Mouse (Mus musculus): ENCODE measurements at regions not wholly inside any gene's neighbourhood (a gene's known extent, or its start where the extent isn't known, plus 50 kb on each side); places are given as distances from the start of the nearest gene placed in this dataset.

DNA sequence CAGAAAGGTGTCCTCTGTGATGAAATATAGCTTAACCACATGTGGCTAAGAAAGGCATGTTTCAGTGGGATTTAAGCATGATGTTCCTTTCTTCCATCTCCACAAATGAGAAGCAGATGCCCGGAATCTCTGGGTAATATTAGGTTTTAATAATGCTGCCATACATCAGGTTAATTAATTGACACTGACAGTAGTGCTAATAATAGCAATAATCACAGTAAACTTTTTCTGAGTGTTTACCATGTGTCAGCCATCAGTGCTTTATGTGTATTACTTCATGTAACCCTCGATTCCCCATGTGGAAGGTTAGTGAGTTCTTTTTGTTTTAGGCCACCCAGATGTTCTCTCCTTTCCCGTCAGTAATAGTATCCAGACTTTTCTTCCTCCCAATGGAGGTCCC is 310.2 kb upstream of the Tbc1d5 start:
- Histone ChIP-seq H3K4me2 (ENCODE audit: low read depth) (no peak overlapping the region), H3ac (ENCODE audit: control insufficient read depth, insufficient read length) (no peak overlapping the region), H3K27me3 (ENCODE audit: control insufficient read depth, insufficient read depth, insufficient read length) (no peaks in the 10 kb centered on the region), H3K36me3 (ENCODE audit: control insufficient read depth, insufficient read depth) (no peaks in the 10 kb centered on the region), H3K4me3 (no peak overlapping the region), H3K79me2 (ENCODE audit: control insufficient read depth, insufficient read depth) (no peaks in the 10 kb centered on the region)
- TF ChIP-seq E2F4 (IDR thresholded peaks at IDR 0.05; ENCODE audit: insufficient read depth): no peak
- no peak for TF ChIP-seq CEBPB (IDR thresholded peaks at IDR 0.05; ENCODE audit: insufficient read depth, poor library complexity, severe bottlenecking)
- TF ChIP-seq POLR2AphosphoS2 (IDR thresholded peaks at IDR 0.05; ENCODE audit: insufficient read length, low read depth): no peak
- no peak for TF ChIP-seq SRF (IDR thresholded peaks at IDR 0.05; ENCODE audit: control insufficient read depth, insufficient read length, low read depth)
- TF ChIP-seq MAX (IDR thresholded peaks at IDR 0.05; ENCODE audit: low read depth): no peak
- no peak for TF ChIP-seq TCF3 (IDR thresholded peaks at IDR 0.05; ENCODE audit: insufficient read length, low read depth)
- TF ChIP-seq POLR2A (IDR thresholded peaks at IDR 0.05; ENCODE audit: insufficient read length, low read depth): no peak
- TF ChIP-seq USF1 (IDR thresholded peaks at IDR 0.05; ENCODE audit: low read depth): no peak
- TF ChIP-seq MYOD1 (IDR thresholded peaks at IDR 0.05; ENCODE audit: control insufficient read depth in 1 of 3, insufficient read length in 2 of 3, low read depth in 2 of 3): no peak
- TF ChIP-seq MYOG (IDR thresholded peaks at IDR 0.05; ENCODE audit: control insufficient read depth in 1 of 3, insufficient read depth in 1 of 3, insufficient read length in 2 of 3, low read depth in 2 of 3): no peak
- TF ChIP-seq REST (IDR thresholded peaks at IDR 0.05; ENCODE audit: insufficient read depth, insufficient read length): no peak

DNA sequence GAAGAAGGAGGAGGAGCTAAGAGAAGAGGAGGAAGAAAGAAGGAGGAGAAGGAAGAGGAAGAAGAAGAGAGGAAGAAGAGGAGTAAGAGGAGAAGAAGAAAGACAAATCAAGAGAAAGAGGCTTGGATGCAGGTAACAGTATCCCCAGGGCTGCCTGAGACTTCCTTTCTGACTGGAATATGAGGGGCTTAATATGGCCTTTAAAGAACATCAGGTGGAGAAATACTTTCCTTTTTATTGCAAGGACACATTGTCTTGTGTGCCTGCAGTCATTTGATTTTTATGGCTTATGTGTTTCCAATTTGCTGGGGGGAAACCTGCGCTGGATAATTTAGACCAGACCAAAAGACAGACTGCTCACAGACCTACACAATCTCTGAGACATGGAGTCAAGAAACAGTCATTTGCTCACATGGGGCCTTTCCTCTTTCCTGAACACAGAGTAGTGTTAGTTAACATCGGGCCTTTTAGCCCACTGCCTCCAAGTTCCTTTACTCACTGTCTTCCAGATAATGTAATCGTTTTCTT is 308.8 kb upstream of the Tbc1d5 start:
- no peaks in the 10 kb centered on the region for H3K36me3 ChIP-seq (ENCODE audit: control insufficient read depth, insufficient read depth)
- no peak for TF ChIP-seq TCF3 (IDR thresholded peaks at IDR 0.05; ENCODE audit: insufficient read length, low read depth)
- no peak for TF ChIP-seq MYOD1 (IDR thresholded peaks at IDR 0.05; ENCODE audit: control insufficient read depth in 1 of 3, insufficient read length in 2 of 3, low read depth in 2 of 3)
- TF ChIP-seq SRF (IDR thresholded peaks at IDR 0.05; ENCODE audit: control insufficient read depth, insufficient read length, low read depth): no peak
- TF ChIP-seq POLR2A (IDR thresholded peaks at IDR 0.05; ENCODE audit: insufficient read length, low read depth): no peak
- TF ChIP-seq TCF12 (IDR thresholded peaks at IDR 0.05; ENCODE audit: insufficient read depth, poor library complexity, severe bottlenecking): no peak
- TF ChIP-seq MAX (IDR thresholded peaks at IDR 0.05; ENCODE audit: low read depth): no peak
- TF ChIP-seq MYOG (IDR thresholded peaks at IDR 0.05; ENCODE audit: control insufficient read depth in 1 of 3, insufficient read depth in 1 of 3, insufficient read length in 2 of 3, low read depth in 2 of 3): no peak
- TF ChIP-seq USF1 (IDR thresholded peaks at IDR 0.05; ENCODE audit: low read depth): no peak
- no peak for TF ChIP-seq E2F4 (IDR thresholded peaks at IDR 0.05; ENCODE audit: insufficient read depth)
- no peak for TF ChIP-seq CEBPB (IDR thresholded peaks at IDR 0.05; ENCODE audit: insufficient read depth, poor library complexity, severe bottlenecking)
- no peak for TF ChIP-seq POLR2AphosphoS2 (IDR thresholded peaks at IDR 0.05; ENCODE audit: insufficient read length, low read depth)
- H3K27me3 ChIP-seq (ENCODE audit: control insufficient read depth, insufficient read depth, insufficient read length): no peaks in the 10 kb centered on the region
- H3ac ChIP-seq (ENCODE audit: control insufficient read depth, insufficient read length): no peak overlapping the region
- no peak overlapping the region for H3K4me3 ChIP-seq
- H3K79me2 ChIP-seq (ENCODE audit: control insufficient read depth, insufficient read depth): no peaks in the 10 kb centered on the region
- H3K4me2 ChIP-seq (ENCODE audit: low read depth): no peak overlapping the region

DNA sequence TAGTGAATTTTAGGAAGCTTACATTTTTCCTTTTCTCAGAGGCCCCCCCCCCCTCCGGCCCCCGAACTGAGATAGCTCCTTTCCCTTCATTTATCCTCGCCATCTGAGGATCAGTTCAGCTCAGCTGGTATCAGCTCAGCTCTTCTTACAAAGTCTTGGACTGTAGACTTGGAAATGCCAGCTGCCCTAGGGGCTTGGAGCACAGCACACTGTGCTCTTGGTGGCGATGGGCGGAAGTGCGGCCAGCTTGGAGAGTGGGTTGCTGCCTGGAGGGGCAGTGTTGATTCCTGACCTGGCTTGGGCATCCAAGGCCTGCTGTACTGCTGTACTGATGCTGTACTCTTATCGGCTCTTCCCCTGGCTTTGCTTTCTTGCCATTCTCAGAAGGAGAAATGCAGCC is 298.7 kb upstream of the Tbc1d5 start:
- Histone ChIP-seq H3K79me2 (ENCODE audit: control insufficient read depth, insufficient read depth) (no peaks in the 10 kb centered on the region), H3K36me3 (ENCODE audit: control insufficient read depth, insufficient read depth) (no peaks in the 10 kb centered on the region), H3K27me3 (ENCODE audit: control insufficient read depth, insufficient read depth, insufficient read length) (no peaks in the 10 kb centered on the region), H3K4me2 (ENCODE audit: low read depth) (no peak overlapping the region), H3ac (ENCODE audit: control insufficient read depth, insufficient read length) (no peak overlapping the region), H3K4me3 (no peak overlapping the region)
- TF ChIP-seq MYOG (IDR thresholded peaks at IDR 0.05; ENCODE audit: control insufficient read depth in 1 of 3, insufficient read depth in 1 of 3, insufficient read length in 2 of 3, low read depth in 2 of 3) (no peak), TCF3 (IDR thresholded peaks at IDR 0.05; ENCODE audit: insufficient read length, low read depth) (no peak), POLR2A (IDR thresholded peaks at IDR 0.05; ENCODE audit: insufficient read length, low read depth) (no peak), REST (IDR thresholded peaks at IDR 0.05; ENCODE audit: insufficient read depth, insufficient read length) (no peak), CEBPB (IDR thresholded peaks at IDR 0.05; ENCODE audit: insufficient read depth, poor library complexity, severe bottlenecking) (no peak), SRF (IDR thresholded peaks at IDR 0.05; ENCODE audit: control insufficient read depth, insufficient read length, low read depth) (no peak), MYOD1 (IDR thresholded peaks at IDR 0.05; ENCODE audit: control insufficient read depth in 1 of 3, insufficient read length in 2 of 3, low read depth in 2 of 3) (no peak), MAX (IDR thresholded peaks at IDR 0.05; ENCODE audit: low read depth) (no peak), E2F4 (IDR thresholded peaks at IDR 0.05; ENCODE audit: insufficient read depth) (no peak), POLR2AphosphoS2 (IDR thresholded peaks at IDR 0.05; ENCODE audit: insufficient read length, low read depth) (no peak), USF1 (IDR thresholded peaks at IDR 0.05; ENCODE audit: low read depth) (no peak), TCF12 (IDR thresholded peaks at IDR 0.05; ENCODE audit: insufficient read depth, poor library complexity, severe bottlenecking) (no peak)

DNA sequence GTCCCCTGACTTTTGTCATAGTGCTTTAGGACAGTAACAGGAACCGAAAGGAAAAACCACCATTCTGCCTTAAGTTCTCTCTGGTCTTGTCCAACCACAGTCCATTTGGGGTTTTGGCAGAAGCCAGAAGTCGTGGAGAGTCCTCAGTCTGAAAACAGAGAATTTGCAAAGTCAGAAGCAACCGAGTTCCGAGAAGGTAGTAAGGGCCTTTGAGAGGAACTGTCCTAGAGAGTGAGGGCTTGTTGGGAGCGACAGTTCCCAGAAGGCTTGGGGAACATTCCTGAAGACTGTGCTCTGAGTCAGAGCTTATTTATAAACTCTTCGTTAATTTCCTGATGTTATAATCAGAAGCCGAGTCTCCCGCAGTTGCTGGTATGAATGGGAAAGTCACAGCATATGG is 298.3 kb upstream of the Tbc1d5 start:
- Histone ChIP-seq H3K4me3 (no peak overlapping the region), H3K36me3 (ENCODE audit: control insufficient read depth, insufficient read depth) (no peaks in the 10 kb centered on the region), H3K27me3 (ENCODE audit: control insufficient read depth, insufficient read depth, insufficient read length) (no peaks in the 10 kb centered on the region), H3K4me2 (ENCODE audit: low read depth) (no peak overlapping the region), H3K79me2 (ENCODE audit: control insufficient read depth, insufficient read depth) (no peaks in the 10 kb centered on the region), H3ac (ENCODE audit: control insufficient read depth, insufficient read length) (no peak overlapping the region)
- TF ChIP-seq POLR2A (IDR thresholded peaks at IDR 0.05; ENCODE audit: insufficient read length, low read depth) (no peak), POLR2AphosphoS2 (IDR thresholded peaks at IDR 0.05; ENCODE audit: insufficient read length, low read depth) (no peak), MYOG (IDR thresholded peaks at IDR 0.05; ENCODE audit: control insufficient read depth in 1 of 3, insufficient read depth in 1 of 3, insufficient read length in 2 of 3, low read depth in 2 of 3) (no peak), REST (IDR thresholded peaks at IDR 0.05; ENCODE audit: insufficient read depth, insufficient read length) (no peak), MAX (IDR thresholded peaks at IDR 0.05; ENCODE audit: low read depth) (no peak), CEBPB (IDR thresholded peaks at IDR 0.05; ENCODE audit: insufficient read depth, poor library complexity, severe bottlenecking) (no peak), USF1 (IDR thresholded peaks at IDR 0.05; ENCODE audit: low read depth) (no peak), MYOD1 (IDR thresholded peaks at IDR 0.05; ENCODE audit: control insufficient read depth in 1 of 3, insufficient read length in 2 of 3, low read depth in 2 of 3) (no peak), E2F4 (IDR thresholded peaks at IDR 0.05; ENCODE audit: insufficient read depth) (no peak), SRF (IDR thresholded peaks at IDR 0.05; ENCODE audit: control insufficient read depth, insufficient read length, low read depth) (no peak), TCF12 (IDR thresholded peaks at IDR 0.05; ENCODE audit: insufficient read depth, poor library complexity, severe bottlenecking) (no peak), TCF3 (IDR thresholded peaks at IDR 0.05; ENCODE audit: insufficient read length, low read depth) (no peak)
